Mouse (Mus musculus) cerebellum, postnatal 14 days (tissue): ENCODE measurements at regions not wholly inside any gene's neighbourhood (a gene's known extent, or its start where the extent isn't known, plus 50 kb on each side); places are given as distances from the start of the nearest gene placed in this dataset.

Source experiments
- DNase-seq, 2 experiments: peaks; one replicate each; pipeline ENCODE4 v3.0.0; 2021; ENCODE audit warnings: mixed read lengths in 2 of 2

GRCm38 (mm10) chr7:72751501-72751917, 445.1 kb upstream of the Mctp2 start:
- DNase-seq, result no peak

DNA sequence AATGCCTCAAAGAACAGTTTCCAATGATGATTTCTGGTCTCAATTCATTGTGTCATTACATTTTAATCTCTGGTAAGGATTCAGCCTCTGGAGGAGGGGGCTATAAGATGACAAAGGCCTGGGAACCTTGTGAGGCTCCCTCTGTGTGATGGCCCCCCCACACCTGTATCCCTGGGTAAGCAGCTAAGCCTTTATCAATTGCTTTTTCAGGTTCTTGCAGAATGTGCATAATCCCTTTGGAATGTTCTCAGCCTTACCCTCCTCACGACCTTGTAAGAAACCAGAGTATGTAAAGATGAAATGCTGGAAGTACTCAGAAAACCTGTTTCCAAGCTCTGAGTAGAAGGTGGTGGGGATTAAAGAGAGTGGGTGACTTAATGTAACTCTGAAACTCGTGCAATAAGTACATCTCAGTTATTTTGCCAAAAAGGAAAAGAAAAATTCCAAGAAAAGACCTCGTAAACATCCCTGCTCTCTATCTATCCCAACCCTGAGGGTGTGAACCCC, 446.7 kb upstream of the Mctp2 start:
- no peak for DNase-seq

- no peak for DNase-seq
Measured at GRCm38 (mm10) chr7:72762711-72763110, 456.3 kb upstream of the Mctp2 start.

DNA sequence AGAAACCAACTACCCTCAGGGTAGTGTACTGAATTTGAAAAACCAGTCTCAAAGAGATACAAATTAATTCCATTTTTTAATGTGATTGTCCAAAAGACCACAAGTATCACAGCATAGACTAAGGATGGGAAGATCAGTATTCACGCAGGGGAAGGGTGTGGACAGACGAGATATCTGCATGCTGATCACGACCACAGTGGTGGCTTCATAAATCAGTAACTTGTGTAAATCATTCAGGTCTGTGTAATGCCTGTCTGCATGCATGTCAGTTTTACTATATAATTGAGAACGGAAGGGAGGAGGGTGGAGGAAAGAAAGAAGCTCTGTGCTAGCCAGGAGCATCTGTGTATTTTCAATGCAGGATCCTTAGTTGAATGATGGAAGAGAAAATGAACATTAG, 462.3 kb upstream of the Mctp2 start:
- no peak for DNase-seq

DNA sequence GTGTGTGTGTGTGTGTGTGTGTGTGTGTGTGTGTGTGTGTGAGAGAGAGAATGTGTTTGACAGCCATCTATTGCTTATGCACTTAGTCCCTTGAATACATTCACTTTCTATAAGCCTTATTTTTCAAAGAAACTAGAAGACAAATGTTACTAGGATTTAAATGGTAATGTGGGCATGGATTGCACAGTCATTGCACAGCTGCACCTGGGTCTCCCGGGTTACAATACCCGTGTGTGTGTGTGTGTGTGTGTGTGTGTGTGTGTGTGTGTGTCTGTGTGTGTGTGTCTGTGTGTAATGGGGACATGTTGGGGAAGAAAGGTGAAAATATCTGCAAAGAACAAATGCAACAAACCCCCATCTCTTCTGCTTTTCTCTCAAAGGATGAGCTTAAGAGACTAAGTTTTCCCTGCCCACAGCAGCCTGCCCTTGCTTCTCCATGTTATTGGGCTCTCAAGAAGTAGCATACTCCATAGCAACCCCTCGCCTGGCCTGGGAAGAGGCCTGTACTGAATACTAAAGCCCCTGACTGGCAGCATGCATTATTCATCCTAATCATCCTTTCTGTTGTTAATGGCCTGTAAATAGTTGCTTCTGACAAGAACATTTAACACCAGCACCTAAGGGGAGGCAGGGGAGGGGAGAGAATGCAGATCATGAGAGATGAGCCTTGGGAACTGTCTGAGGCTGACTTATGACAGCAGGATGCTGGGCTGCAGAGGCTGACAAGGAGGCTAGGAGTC, 467.8 kb upstream of the Mctp2 start:
- no peak for DNase-seq

GRCm38 (mm10) chr7:72774771-72775119, 468.3 kb upstream of the Mctp2 start:
- no peak for DNase-seq

DNA sequence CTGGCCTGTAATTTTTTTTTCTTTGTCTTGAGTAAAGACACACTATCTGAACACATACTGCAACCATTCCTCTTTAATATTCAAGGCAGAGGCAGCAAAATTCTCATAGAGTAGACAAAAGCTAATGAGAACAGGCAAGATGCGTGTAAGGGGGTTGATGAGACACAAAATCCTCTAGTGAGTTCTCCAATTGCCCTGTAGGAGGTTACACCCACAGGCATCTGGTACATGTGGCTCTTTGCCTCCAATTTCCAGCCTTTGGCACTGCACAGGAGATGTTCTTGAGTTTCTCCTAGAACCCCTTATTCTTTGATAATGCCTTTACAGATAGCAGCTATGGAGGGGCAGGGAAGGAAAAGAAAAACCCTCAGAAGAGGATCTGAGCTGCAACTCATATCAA, 480.9 kb upstream of the Mctp2 start:
- no peak for DNase-seq

GRCm38 (mm10) chr7:72788261-72788660, 481.9 kb upstream of the Mctp2 start:
- no peak for DNase-seq

- DNase-seq, result no peak
Measured at GRCm38 (mm10) chr7:72822142-72822541, 515.7 kb upstream of the Mctp2 start.

DNA sequence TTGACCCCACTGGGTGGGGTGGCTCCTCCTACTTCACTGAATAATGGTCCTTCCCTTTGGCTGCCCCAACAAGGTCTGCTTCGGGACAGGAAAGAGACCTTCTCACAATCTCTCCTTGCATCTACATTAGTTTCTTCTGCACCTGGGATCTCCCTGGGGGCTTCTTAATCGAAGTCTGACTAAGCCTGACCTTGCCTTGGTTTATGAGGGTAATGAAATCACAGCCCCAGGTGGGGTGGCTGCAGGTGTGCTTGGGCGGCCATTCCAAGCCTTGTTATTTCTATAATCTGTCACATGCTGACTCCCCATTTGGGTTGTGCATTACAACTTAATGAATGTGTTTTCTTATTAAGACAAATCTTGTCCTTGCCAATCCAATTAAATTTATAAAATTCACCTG, 520.2 kb upstream of the Mctp2 start:
- no peak for DNase-seq

- no peak for DNase-seq
Measured at GRCm38 (mm10) chr7:72835423-72835822, 529.0 kb upstream of the Mctp2 start.

DNA sequence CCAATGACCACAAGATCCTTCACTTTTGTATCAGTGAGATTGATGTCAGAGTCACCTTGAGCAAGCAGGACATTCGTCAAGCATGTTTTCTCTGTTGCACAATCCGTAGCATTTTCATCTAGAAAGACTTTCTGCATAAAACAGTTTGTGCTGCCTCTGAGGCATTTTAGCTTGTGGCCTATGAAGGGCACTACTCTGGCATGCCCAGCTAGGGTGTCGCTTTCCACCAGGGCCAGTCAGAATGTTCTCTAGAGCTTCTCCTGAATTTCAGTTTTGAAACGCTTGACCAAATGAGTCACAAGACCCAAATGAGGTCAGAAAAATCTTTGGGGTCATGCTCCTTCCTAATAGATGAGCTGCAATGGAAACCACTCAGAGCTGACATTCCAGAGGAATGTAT, 529.6 kb upstream of the Mctp2 start:
- DNase-seq, result no peak

GRCm38 (mm10) chr7:72836457-72836985, 530.1 kb upstream of the Mctp2 start:
- no peak for DNase-seq

- no peak for DNase-seq
Measured at GRCm38 (mm10) chr7:72837992-72838655, 531.7 kb upstream of the Mctp2 start.

DNA sequence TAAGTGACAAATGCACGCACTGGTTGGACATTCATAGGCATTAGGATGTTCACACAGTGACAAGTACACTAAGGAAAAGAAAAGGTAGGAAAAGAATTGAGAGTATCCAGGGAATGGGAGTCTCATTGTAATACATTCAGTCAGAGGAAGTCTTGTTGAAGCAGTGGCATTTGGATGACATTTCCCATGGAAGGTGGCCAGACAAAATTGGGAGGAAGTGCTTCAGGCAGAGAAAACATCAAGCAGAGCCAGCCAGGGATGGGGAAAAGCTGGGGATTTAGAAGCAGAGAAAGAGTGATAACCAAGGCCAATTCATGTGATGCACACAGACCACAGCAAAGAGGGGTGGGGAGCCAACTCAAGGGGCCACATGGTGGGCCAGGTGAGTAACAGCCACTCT, 524.0 kb upstream of the Rgma start:
- peak; percentile 19 to 32 for DNase-seq

GRCm38 (mm10) chr7:72854501-72855002, 520.8 kb upstream of the Rgma start:
- no peak for DNase-seq

- DNase-seq, result no peak
Measured at GRCm38 (mm10) chr7:72866966-72867754, 508.1 kb upstream of the Rgma start.

DNA sequence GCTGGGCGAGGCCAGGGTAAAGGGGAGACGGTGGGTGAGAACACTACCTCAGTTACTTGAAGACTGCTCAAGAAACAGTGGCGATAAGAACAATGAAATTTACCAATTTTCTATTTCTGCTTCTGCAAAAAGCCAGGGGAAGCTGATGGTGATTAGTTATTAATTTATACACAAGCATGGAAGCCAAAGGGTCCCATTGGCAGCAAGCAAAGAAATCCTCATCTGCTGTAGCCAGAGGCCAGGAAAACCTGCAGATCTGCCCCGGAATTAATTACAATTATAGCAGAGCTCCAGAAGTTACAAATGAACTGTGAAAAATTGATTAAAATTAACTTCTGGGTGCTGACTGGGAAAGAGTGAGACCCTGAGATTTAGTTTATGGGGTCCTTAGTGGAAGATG, 506.2 kb upstream of the Rgma start:
- DNase-seq, result no peak

DNA sequence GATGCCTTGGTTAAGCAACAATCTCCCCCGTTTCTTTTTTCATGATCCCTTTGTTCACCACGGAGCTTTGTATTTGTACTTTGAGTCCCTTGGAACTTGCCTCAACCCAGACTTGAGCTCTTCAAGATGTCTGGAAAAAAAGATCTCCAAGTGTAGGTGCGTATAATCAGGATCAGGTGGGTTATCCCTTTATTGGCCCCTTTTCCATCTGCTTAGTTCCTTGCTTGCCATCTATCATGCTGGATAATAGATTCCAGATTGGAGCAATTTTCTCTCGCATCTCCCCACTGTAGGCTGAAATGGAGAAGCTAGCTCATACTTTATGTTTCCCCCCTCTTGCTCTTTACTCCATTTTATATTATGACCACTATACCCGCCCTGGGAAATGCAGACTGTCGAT, 474.5 kb upstream of the Rgma start:
- no peak for DNase-seq

GRCm38 (mm10) chr7:72905891-72906290, 469.4 kb upstream of the Rgma start:
- no peak for DNase-seq

GRCm38 (mm10) chr7:72906536-72906935, 468.8 kb upstream of the Rgma start:
- peak in 1 of 2 experiments; percentile 3 for DNase-seq

GRCm38 (mm10) chr7:72926772-72927380, 448.4 kb upstream of the Rgma start:
- no peak for DNase-seq

- no peak for DNase-seq
Measured at GRCm38 (mm10) chr7:72938842-72939241, 436.5 kb upstream of the Rgma start.
